Mouse (Mus musculus) heart, adult 11 months (tissue): ENCODE data around the gene Hps5.

Experiments used
- DNase-seq: peaks from one replicate; pipeline ENCODE4 v3.0.0; 2022

The Hps5 gene

GRCm38 (mm10) chr7:46732458-46732857 is 63.4 kb downstream of the Hps5 start, which contains the start of gene Saa4:
Saa4 (minus strand) TSS chr7:46732603.
- no peak for DNase-seq

DNA sequence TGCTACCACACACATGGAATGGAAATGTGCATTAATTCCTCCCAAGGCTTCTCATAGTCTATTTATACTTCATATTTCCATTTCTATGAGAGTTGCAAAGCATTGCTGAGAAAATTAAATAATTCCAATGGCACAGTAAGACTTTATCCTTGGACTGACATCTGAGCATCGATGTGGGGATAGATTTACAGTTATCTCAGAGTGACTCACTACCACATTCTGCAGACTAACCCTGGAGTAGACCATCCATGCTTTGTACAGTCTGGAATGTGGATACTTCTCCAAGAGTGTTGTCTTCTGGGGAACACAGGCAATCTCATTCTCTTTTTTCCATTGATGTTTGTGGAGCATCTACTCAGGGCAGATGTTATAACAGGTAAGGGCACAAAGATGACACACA is 68.3 kb downstream of the Hps5 start:
- no peak for DNase-seq

GRCm38 (mm10) chr7:46724396-46724795 is 71.5 kb downstream of the Hps5 start:
- no peak for DNase-seq

GRCm38 (mm10) chr7:46723849-46724248 is 72.0 kb downstream of the Hps5 start:
- DNase-seq = no peak

GRCm38 (mm10) chr7:46723354-46723753 is 72.5 kb downstream of the Hps5 start:
- no peak for DNase-seq

GRCm38 (mm10) chr7:46720460-46720859 is 75.4 kb downstream of the Hps5 start:
- DNase-seq = no peak

GRCm38 (mm10) chr7:46719526-46719925 is 76.3 kb downstream of the Hps5 start:
- DNase-seq = peak; percentile 96

DNA sequence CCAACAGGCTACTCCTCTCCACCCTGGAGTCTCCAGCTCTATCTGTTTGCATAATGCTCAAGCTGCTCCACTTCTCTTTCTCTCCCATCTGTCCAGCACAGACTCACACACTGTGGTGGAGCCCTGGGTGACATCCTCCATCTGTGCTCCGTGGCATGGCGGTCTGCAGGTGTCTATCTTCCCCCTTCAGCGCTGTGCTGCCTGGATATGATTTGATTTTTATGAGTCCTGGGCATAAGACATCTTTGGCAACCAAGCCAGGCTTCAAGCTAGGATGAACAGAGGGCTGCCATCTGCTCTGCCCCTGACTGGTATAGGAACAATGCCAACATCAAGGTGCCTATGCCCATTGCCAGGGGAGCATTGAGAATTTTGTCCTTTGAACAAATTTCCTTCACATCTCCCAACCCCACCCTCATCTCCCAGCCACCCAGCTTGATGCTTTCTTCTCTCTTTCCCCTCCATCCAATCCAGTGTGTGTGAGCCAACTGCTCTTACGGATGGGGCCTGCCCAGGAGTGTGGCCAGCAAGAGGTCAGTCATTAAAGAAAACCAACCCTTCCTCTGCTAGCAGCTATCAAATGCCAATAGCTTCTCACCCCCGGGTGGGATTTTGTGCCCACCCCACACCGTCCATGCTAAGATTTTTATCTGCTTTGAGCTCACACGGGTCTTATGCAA is 77.1 kb downstream of the Hps5 start:
- DNase-seq = no peak

GRCm38 (mm10) chr7:46716897-46717296 is 79.0 kb downstream of the Hps5 start:
- DNase-seq = peak; percentile 88

DNA sequence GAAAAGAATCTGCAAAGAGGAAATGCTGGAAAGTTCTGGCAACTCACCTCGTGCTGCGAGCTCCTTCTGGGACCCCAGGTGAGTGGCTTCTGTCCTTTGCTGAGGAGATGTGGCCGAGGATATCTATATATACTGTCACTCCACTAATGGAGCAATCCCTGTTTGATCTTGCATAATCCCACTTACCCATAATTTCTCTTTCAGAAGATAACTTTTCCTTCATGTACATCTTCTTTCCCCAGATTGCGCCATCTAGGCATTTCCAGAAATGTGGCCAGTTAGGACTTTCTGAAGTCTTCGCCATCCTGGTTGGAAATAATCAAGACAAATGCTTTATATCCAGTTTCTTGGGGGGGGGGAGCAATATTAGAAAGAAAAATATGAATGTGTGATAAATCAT is 80.3 kb downstream of the Hps5 start, which contains the start of gene Saa3:
Saa3 (minus strand) TSS at position 101 of the 400 bp plus-strand sequence.
- no peak for DNase-seq

DNA sequence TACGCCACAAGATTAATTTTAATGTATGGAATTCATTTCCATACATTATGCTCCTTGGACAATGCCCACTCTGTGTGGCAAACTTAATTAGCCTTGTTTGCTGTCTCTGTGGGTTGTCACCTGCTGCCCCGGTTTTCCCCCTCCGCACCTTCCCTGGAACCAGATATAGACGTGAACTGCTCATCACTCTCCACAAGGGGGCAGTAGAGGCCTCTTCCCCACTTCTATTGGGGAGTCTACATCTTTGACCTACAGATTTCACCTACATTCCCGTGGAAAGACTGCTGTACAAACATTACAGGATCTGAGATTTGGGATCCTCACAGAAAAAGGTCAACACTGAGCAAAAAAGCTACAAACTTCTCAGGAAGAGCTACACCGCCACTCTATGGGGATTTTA is 81.3 kb downstream of the Hps5 start:
- no peak for DNase-seq

- DNase-seq = no peak
Measured at GRCm38 (mm10) chr7:46712250-46712649, 83.6 kb downstream of the Hps5 start.
